Mouse (Mus musculus) limb, embryonic 12.5 days (tissue): ENCODE data around the gene 4930578G10Rik. TPM values are rescaled to one million over a fixed set of nuclear protein-coding genes. Genes with fewer than 3 reads are reported as not detected.

Source experiments
- ATAC-seq: fragments of 200-750 bp; cut with Nextera tagmentation; 2 replicates; pipeline ENCODE4 v1.8.0; 2017; ENCODE audit warnings: low read depth, moderate TSS enrichment; ENCODE audit not compliant: insufficient number of reproducible peaks, insufficient read depth, low FRiP score, low TSS enrichment
- H3K27ac ChIP-seq: fragments of 300-500 bp; sonication (generic); 2 replicates; pipeline ENCODE4 v1.5.1; 2016; ENCODE audit warnings: mild to moderate bottlenecking, moderate library complexity
- H3K27me3 ChIP-seq: fragments of 300-500 bp; sonication (generic); 2 replicates; pipeline ENCODE4 v1.6.1; 2016; ENCODE audit warnings: mild to moderate bottlenecking, moderate library complexity
- H3K36me3 ChIP-seq: fragments of 300-500 bp; sonication (generic); 2 replicates; pipeline ENCODE4 v1.6.1; 2016; ENCODE audit warnings: mild to moderate bottlenecking, moderate library complexity
- H3K4me1 ChIP-seq: fragments of 300-500 bp; sonication (generic); replicated peaks from 2 replicates; pipeline ENCODE4 v1.6.1; 2016
- H3K4me2 ChIP-seq: fragments of 300-500 bp; sonication (generic); 2 replicates; pipeline ENCODE4 v1.6.1; 2016; ENCODE audit warnings: mild to moderate bottlenecking, moderate library complexity
- H3K4me3 ChIP-seq: fragments of 300-500 bp; sonication (generic); replicated peaks from 2 replicates; pipeline ENCODE4 v1.5.1; 2016; ENCODE audit warnings: mild to moderate bottlenecking
- H3K9ac ChIP-seq: fragments of 300-500 bp; sonication (generic); replicated peaks from 2 replicates; pipeline ENCODE4 v1.6.1; 2016; ENCODE audit warnings: mild to moderate bottlenecking, moderate library complexity
- H3K9me3 ChIP-seq: fragments of 300-500 bp; sonication (generic); 2 replicates; pipeline ENCODE4 v1.6.1; 2016; ENCODE audit warnings: mild to moderate bottlenecking, moderate library complexity
- WGBS: fragments of 180-500 bp; shearing (Covaris S2); methylation state at CpG from one replicate; pipeline ENCODE4 v1.1.7; 2016; 5-methylcytosine and 5-hydroxymethylcytosine counted together
- polyA plus RNA-seq: library from polyadenylated mRNA; unstranded; fragments of >200 nt; fragmentation: Nextera tagmentation; extraction: Ambion mirVana; gene quantifications from 2 replicates; pipeline ENCODE4 v1.2.1, GENCODE M21; 2016

The 4930578G10Rik gene
- polyA plus RNA-seq, 1 experiment from 2014 or later = not detected

- 88% methylated on average over 7 of the region's 7 CpGs for WGBS
- H3K4me2 ChIP-seq = no peak within 1 kb of the TSS
Observed at GRCm38 (mm10) chr4:42874134-42874533, 138.8 kb downstream of the 4930578G10Rik start, which contains the start of gene Fam205c. Fam205c (minus strand) TSS chr4:42874234.

GRCm38 (mm10) chr4:42876586-42877291 lies 141.4 kb downstream of the 4930578G10Rik start:
- no peak overlapping the region for H3K4me3 ChIP-seq
- no peak overlapping the region for H3K9ac ChIP-seq
- 35% methylated on average over 5 of the region's 5 CpGs for WGBS
- H3K4me1 ChIP-seq = no peaks in the 10 kb centered on the region
- no peak overlapping the region for H3K27ac ChIP-seq
- H3K36me3 ChIP-seq = no peaks in the 10 kb centered on the region
- H3K27me3 ChIP-seq = no peaks in the 10 kb centered on the region
- no peaks in the 10 kb centered on the region for H3K9me3 ChIP-seq
- ATAC-seq = peak; percentile 89; the same call in 1 of the 2 replicates
- no peak overlapping the region for H3K4me2 ChIP-seq

More at GRCm38 (mm10) chr4:42874134-42874533, 138.8 kb downstream of the 4930578G10Rik start, which contains the start of gene Fam205c:
- no peak within 1 kb of the TSS for H3K4me3 ChIP-seq
- H3K27ac ChIP-seq = no peak within 1 kb of the TSS
- H3K4me1 ChIP-seq = no peaks in the 10 kb centered on the region
- no peaks in the 10 kb centered on the region for H3K27me3 ChIP-seq
- no peaks in the 10 kb centered on the region for H3K9me3 ChIP-seq
- ATAC-seq = no peak
- H3K36me3 ChIP-seq = no peaks in the 10 kb centered on the region
- no peak within 1 kb of the TSS for H3K9ac ChIP-seq

GRCm38 (mm10) chr4:42877657-42878056 lies 142.3 kb downstream of the 4930578G10Rik start:
- ATAC-seq = no peak
- H3K4me3 ChIP-seq = no peak overlapping the region
- no peaks in the 10 kb centered on the region for H3K4me1 ChIP-seq
- no peaks in the 10 kb centered on the region for H3K9me3 ChIP-seq
- no peak overlapping the region for H3K27ac ChIP-seq
- H3K36me3 ChIP-seq = no peaks in the 10 kb centered on the region
- H3K27me3 ChIP-seq = no peaks in the 10 kb centered on the region
- H3K4me2 ChIP-seq = no peak overlapping the region
- no peak overlapping the region for H3K9ac ChIP-seq
- WGBS = 78% methylated on average over 2 of the region's 2 CpGs

- Histone ChIP-seq H3K4me2 (no peak overlapping the region), H3K27ac (no peak overlapping the region), H3K9ac (no peak overlapping the region), H3K27me3 (no peaks in the 10 kb centered on the region), H3K9me3 (no peaks in the 10 kb centered on the region), H3K4me3 (no peak overlapping the region), H3K36me3 (no peaks in the 10 kb centered on the region), H3K4me1 (no peaks in the 10 kb centered on the region)
- 77% methylated on average over 16 of the region's 16 CpGs for WGBS
- no peak for ATAC-seq
Observed at GRCm38 (mm10) chr4:42879829-42880676, 144.7 kb downstream of the 4930578G10Rik start.

- ATAC-seq = no peak
- Histone ChIP-seq H3K9ac (no peak overlapping the region), H3K9me3 (no peaks in the 10 kb centered on the region), H3K4me1 (no peaks in the 10 kb centered on the region), H3K4me2 (no peak overlapping the region), H3K27me3 (no peaks in the 10 kb centered on the region), H3K27ac (no peak overlapping the region), H3K4me3 (no peak overlapping the region), H3K36me3 (no peaks in the 10 kb centered on the region)
- 67% methylated on average over 1 of the region's 1 CpGs for WGBS
Observed at GRCm38 (mm10) chr4:42880677-42880948, 145.3 kb downstream of the 4930578G10Rik start.

- no peaks in the 10 kb centered on the region for H3K9me3 ChIP-seq
- H3K36me3 ChIP-seq = no peaks in the 10 kb centered on the region
- no peak overlapping the region for H3K27ac ChIP-seq
- ATAC-seq = no peak
- no peak overlapping the region for H3K4me3 ChIP-seq
- no peaks in the 10 kb centered on the region for H3K27me3 ChIP-seq
- H3K4me1 ChIP-seq = no peaks in the 10 kb centered on the region
- H3K9ac ChIP-seq = no peak overlapping the region
- WGBS = 89% methylated on average over 6 of the region's 6 CpGs
- no peak overlapping the region for H3K4me2 ChIP-seq
Observed at GRCm38 (mm10) chr4:42886926-42887325, 151.6 kb downstream of the 4930578G10Rik start.

GRCm38 (mm10) chr4:42888806-42889205 lies 153.5 kb downstream of the 4930578G10Rik start:
- no peak for ATAC-seq
- H3K27ac ChIP-seq = no peak overlapping the region
- no peak overlapping the region for H3K4me3 ChIP-seq
- no peaks in the 10 kb centered on the region for H3K9me3 ChIP-seq
- no peaks in the 10 kb centered on the region for H3K36me3 ChIP-seq
- 93% methylated on average over 6 of the region's 6 CpGs for WGBS
- no peaks in the 10 kb centered on the region for H3K27me3 ChIP-seq
- no peaks in the 10 kb centered on the region for H3K4me1 ChIP-seq
- no peak overlapping the region for H3K9ac ChIP-seq
- H3K4me2 ChIP-seq = no peak overlapping the region

- Histone ChIP-seq H3K27me3 (no peaks in the 10 kb centered on the region), H3K27ac (no peak overlapping the region), H3K9me3 (no peaks in the 10 kb centered on the region), H3K9ac (no peak overlapping the region), H3K36me3 (no peaks in the 10 kb centered on the region), H3K4me2 (no peak overlapping the region), H3K4me1 (no peaks in the 10 kb centered on the region), H3K4me3 (no peak overlapping the region)
- ATAC-seq = no peak
- WGBS = 65% methylated on average over 7 of the region's 7 CpGs
Observed at GRCm38 (mm10) chr4:42891176-42891575, 155.8 kb downstream of the 4930578G10Rik start.

- no peak overlapping the region for H3K4me3 ChIP-seq
- no peak for ATAC-seq
- no peak overlapping the region for H3K27ac ChIP-seq
- H3K9ac ChIP-seq = no peak overlapping the region
- WGBS = 84% methylated on average over 7 of the region's 7 CpGs
- no peaks in the 10 kb centered on the region for H3K4me1 ChIP-seq
- H3K9me3 ChIP-seq = no peaks in the 10 kb centered on the region
- no peaks in the 10 kb centered on the region for H3K27me3 ChIP-seq
- H3K4me2 ChIP-seq = no peak overlapping the region
- H3K36me3 ChIP-seq = no peaks in the 10 kb centered on the region
Observed at GRCm38 (mm10) chr4:42895118-42895517, 159.8 kb downstream of the 4930578G10Rik start.
